Mouse (Mus musculus) kidney, adult 2 months (tissue): ENCODE measurements around the gene Ppp1r13b. TPM values are rescaled to one million over a fixed set of nuclear protein-coding genes. Genes with fewer than 3 reads are reported as not detected.

Experiments
- DNase-seq: peaks from one replicate; pipeline ENCODE4 v3.0.0; 2021
- H3K27ac ChIP-seq: fragments of 200-500 bp; 2 replicates; pipeline ENCODE4 v1.5.1; 2012; ENCODE audit warnings: low read depth, low read length, control low read depth, inconsistent platforms; ENCODE audit not compliant: insufficient read depth
- H3K27me3 ChIP-seq: fragments of 200-500 bp; replicated peaks from 2 replicates; pipeline ENCODE4 v1.6.1; 2012; ENCODE audit warnings: mild to moderate bottlenecking, moderate library complexity, low read length, inconsistent platforms; ENCODE audit not compliant: control insufficient read depth, insufficient read depth
- H3K36me3 ChIP-seq: fragments of 200-500 bp; 2 replicates; pipeline ENCODE4 v1.6.1; 2012; ENCODE audit warnings: mild to moderate bottlenecking, moderate library complexity, low read length, inconsistent platforms; ENCODE audit not compliant: control insufficient read depth, insufficient read depth
- H3K4me1 ChIP-seq: fragments of 200-500 bp; 2 replicates; pipeline ENCODE4 v1.6.1; 2011; ENCODE audit warnings: low read length; ENCODE audit not compliant: control insufficient read depth, insufficient read depth
- H3K4me3 ChIP-seq: fragments of 200-500 bp; 2 replicates; pipeline ENCODE4 v1.5.1; 2011; ENCODE audit warnings: mild to moderate bottlenecking, low read depth, low read length, control low read depth; ENCODE audit not compliant: insufficient read depth
- CTCF ChIP-seq: fragments of 200-500 bp; conservative IDR thresholded peaks from 2 replicates; pipeline ENCODE4 v1.5.1; 2011; ENCODE audit warnings: low read depth, mild to moderate bottlenecking, control low read depth, low read length, moderate library complexity, mixed read lengths; ENCODE audit not compliant: insufficient read depth, insufficient read length
- POLR2A ChIP-seq: fragments of 200-500 bp; IDR thresholded peaks from one replicate; pipeline ENCODE4 v1.6.1; 2011; ENCODE audit warnings: low read depth, low read length, control low read depth
- WGBS: fragments of 180-500 bp; shearing (Covaris S2); methylation state at CpG from one replicate; pipeline ENCODE4 v1.1.7; 2018; 5-methylcytosine and 5-hydroxymethylcytosine counted together
- polyA plus RNA-seq: library from polyadenylated mRNA; depleted of rRNA; stranded (reverse); fragments of >200 nt; gene quantifications from 2 replicates; pipeline ENCODE4 v1.2.3, GENCODE M21; 2012

Ppp1r13b gene
- polyA plus RNA-seq, 1 experiment: 11.7 TPM

DNA sequence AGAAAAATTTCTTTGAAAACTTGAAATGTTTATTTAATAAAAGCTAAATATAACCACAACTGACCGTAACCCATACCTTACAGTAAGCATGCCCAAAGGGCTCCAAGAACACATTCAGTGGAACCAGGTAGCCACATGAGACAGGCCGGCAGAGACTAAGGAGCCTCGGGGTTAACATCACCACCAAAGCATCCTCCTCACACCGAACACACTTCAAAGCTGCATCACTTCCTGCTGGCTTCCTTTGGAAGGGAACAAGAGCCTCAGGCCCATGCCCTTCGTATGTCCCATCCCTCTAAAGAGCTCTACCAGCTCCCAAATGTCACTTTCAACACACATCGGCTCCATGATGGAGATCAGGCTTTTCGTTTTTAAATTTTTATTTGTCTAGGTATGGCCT lies 5.4 kb downstream of the Ppp1r13b start:
- 67% methylated on average over 7 of the region's 7 CpGs for WGBS
- no peak for DNase-seq
- Histone ChIP-seq H3K4me1 (peaks cover 9% of the 10 kb centered on the region; the same call in 1 of the 2 replicates), H3K36me3 (no peaks in the 10 kb centered on the region), H3K27me3 (no peaks in the 10 kb centered on the region), H3K4me3 (no peak overlapping the region), H3K27ac (no peak overlapping the region)
- no peak for TF ChIP-seq CTCF
- no peak for TF ChIP-seq POLR2A

- H3K27ac ChIP-seq: no peak overlapping the region
- no peaks in the 10 kb centered on the region for H3K36me3 ChIP-seq
- no peak overlapping the region for H3K4me3 ChIP-seq
- TF ChIP-seq CTCF: no peak
- no peak for TF ChIP-seq POLR2A
- H3K27me3 ChIP-seq: no peaks in the 10 kb centered on the region
- no peak for DNase-seq
- peaks cover 19% of the 10 kb centered on the region; the same call in 1 of the 2 replicates for H3K4me1 ChIP-seq
- 60% methylated on average over 12 of the region's 12 CpGs for WGBS
Measured at GRCm38 (mm10) chr12:111901105-111901875, 6.6 kb downstream of the Ppp1r13b start.

DNA sequence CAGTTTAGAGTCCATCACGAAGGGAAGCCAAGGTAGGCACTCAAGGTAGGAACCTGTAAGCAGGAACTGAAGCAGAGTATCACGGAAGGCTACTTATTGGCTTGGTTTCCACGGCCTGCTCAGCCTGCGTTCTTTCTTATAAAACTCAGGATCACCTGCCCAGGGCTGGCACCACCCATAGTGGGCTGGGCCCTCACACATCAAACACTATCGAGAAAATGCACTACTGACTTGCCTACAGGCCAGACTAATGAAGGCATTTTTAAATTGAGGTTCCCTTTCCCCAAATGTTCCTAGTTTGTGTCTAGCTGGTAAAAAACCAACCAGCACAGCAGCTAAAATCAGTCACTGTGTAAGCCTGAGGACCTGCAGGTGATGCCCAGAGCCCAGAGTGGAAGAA lies 8.3 kb downstream of the Ppp1r13b start:
- WGBS: 58% methylated on average over 5 of the region's 5 CpGs
- peak; percentile 29 for DNase-seq

DNA sequence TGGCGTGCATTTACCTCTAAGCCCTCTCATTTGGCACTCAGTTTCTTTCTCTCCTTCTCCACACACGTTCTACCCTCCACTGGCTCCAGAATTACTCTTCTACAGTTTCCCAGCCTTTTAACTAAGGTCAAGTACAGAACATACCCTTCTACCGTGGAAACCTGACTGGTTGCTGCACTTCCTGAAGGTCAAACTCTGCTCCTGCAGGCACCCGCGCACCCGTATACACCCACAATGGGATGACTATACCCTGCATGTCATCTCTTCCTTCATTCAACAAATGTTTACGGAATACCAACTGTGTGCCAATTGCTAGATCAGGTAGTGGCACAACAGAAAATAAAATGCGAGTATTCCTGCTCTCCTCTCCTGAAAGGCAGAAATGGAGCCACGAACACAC lies 9.2 kb downstream of the Ppp1r13b start:
- no peak for TF ChIP-seq CTCF
- TF ChIP-seq POLR2A: no peak
- Histone ChIP-seq H3K4me1 (peaks cover 19% of the 10 kb centered on the region; the same call in 1 of the 2 replicates), H3K36me3 (no peaks in the 10 kb centered on the region), H3K4me3 (no peak overlapping the region), H3K27me3 (no peaks in the 10 kb centered on the region), H3K27ac (peak overlapping the region; percentile 34)
- DNase-seq: peak; percentile 24
- WGBS: 50% methylated on average over 9 of the region's 9 CpGs

More for the DNA sequence above, 8.3 kb downstream of the Ppp1r13b start:
- Histone ChIP-seq H3K4me1 (peaks cover 19% of the 10 kb centered on the region; the same call in 1 of the 2 replicates), H3K36me3 (no peaks in the 10 kb centered on the region), H3K27me3 (no peaks in the 10 kb centered on the region), H3K4me3 (no peak overlapping the region), H3K27ac (0 out of 2 replicates have a peak overlapping the region, but pooled peaks have one; percentile 22)
- TF ChIP-seq POLR2A (no peak), CTCF (no peak)

DNA sequence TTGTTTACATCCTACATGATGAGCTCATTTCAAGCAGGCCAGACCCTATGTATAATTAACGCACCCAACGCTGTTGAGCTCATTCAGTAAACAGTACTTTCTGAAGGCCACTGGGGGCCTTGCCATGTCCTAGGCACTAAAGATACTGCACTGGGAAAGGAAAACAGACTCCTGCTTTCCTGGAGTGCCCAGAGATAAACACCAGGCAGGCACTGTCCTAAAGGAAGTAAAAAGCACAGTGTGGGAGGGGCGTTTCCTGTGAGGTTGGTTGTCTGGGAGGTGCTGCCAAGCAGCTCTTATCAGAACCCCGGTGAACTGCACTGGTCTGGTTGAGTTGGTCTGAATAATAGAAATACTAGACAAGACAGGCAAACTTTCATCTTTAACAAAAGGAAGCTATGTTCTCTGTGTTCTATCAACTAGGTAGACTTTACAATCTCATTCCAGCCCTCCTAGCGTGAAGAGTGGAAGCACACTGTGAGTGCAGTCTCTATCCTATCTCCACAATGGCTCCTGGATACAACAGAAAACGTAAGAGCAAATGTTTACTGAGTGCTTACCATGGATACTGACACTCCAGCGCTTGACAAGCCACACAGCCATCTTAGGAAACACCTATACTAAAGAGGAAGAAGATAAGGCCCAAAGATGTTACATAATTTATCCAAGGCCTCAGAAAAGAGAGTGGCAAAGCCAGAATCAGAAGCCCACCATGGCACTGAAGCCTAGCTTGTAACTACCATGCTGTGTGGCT lies 10.8 kb downstream of the Ppp1r13b start:
- no peaks in the 10 kb centered on the region for H3K36me3 ChIP-seq
- TF ChIP-seq CTCF (no peak), POLR2A (no peak)
- H3K27ac ChIP-seq: peak overlapping the region; percentile 76
- no peak overlapping the region for H3K4me3 ChIP-seq
- no peaks in the 10 kb centered on the region for H3K27me3 ChIP-seq
- DNase-seq: peak; percentile 81
- peaks cover 20% of the 10 kb centered on the region; the same call in 1 of the 2 replicates for H3K4me1 ChIP-seq
- 65% methylated on average over 7 of the region's 7 CpGs for WGBS

GRCm38 (mm10) chr12:111894082-111894481 lies 13.8 kb downstream of the Ppp1r13b start:
- WGBS: 50% methylated on average over 1 of the region's 1 CpGs
- no peak for TF ChIP-seq CTCF
- no peak for TF ChIP-seq POLR2A
- H3K4me3 ChIP-seq: no peak overlapping the region
- peak; percentile 90 for DNase-seq
- no peaks in the 10 kb centered on the region for H3K27me3 ChIP-seq
- H3K4me1 ChIP-seq: peaks cover 17% of the 10 kb centered on the region; the same call in 1 of the 2 replicates
- no peak overlapping the region for H3K27ac ChIP-seq
- H3K36me3 ChIP-seq: no peaks in the 10 kb centered on the region

GRCm38 (mm10) chr12:111892981-111893380 lies 14.9 kb downstream of the Ppp1r13b start:
- no peak overlapping the region for H3K4me3 ChIP-seq
- no peak overlapping the region for H3K27ac ChIP-seq
- DNase-seq: no peak
- H3K4me1 ChIP-seq: peaks cover 16% of the 10 kb centered on the region; the same call in 1 of the 2 replicates
- TF ChIP-seq CTCF: no peak
- no peak for TF ChIP-seq POLR2A
- H3K27me3 ChIP-seq: no peaks in the 10 kb centered on the region
- H3K36me3 ChIP-seq: no peaks in the 10 kb centered on the region
- 100% methylated on average over 1 of the region's 1 CpGs for WGBS
